ENCODE assay signal across 8 mouse cellular contexts in genomic region chr5:114379763-114380162, GRCm38 (mm10). TPM values are rescaled to one million over a fixed set of nuclear protein-coding genes. Genes with fewer than 3 reads are reported as not detected.
DNase-seq lines count a peak whose midpoint lies in the region; ATAC-seq and TF ChIP-seq lines count a peak whose summit lies in the region.

No protein-coding gene starts in this region.

- H3K79me2 ChIP-seq in C2C12 (ENCODE audit: control insufficient read depth, insufficient read depth): peaks cover 98% of the 10 kb centered on the region

- intact Hi-C loops in left cerebral cortex, postnatal 10 days (cut with DNase I): loop anchor here (1.0 kb wide), 1 partner anchor 64 kb away; no protein-coding TSS in a partner anchor

- peak; percentile 36 for DNase-seq in embryo, embryonic 10.5 days (ENCODE audit: low spot score)
- DNase-seq in embryo, embryonic 10 days (ENCODE audit: low spot score): no peak
- peak; percentile 24 for DNase-seq in forebrain, embryonic 10.5 days (ENCODE audit: extremely low spot score, low spot score)
- DNase-seq in left cerebral cortex, adult 11 months (ENCODE audit: low spot score): no peak
- DNase-seq in left cerebral cortex, postnatal 10 days (ENCODE audit: extremely low spot score in 1 of 2, low spot score in 2 of 2): no peak

- peaks cover 50% of the 10 kb centered on the region for H3K4me1 ChIP-seq in forebrain, embryonic 10.5 days
- H3K4me1 ChIP-seq in limb, embryonic 12.5 days (replicated peaks): peaks cover 41% of the 10 kb centered on the region
- peaks cover 25% of the 10 kb centered on the region for H3K4me1 ChIP-seq in neural tube, embryonic 14.5 days (ENCODE audit: control insufficient read depth, insufficient read depth, low read length)

- H3ac ChIP-seq in C2C12 (ENCODE audit: control insufficient read depth, insufficient read length, low read depth): peak overlapping the region; percentile 85

- peak; percentile 17; the same call in 1 of the 2 replicates for ATAC-seq in limb, embryonic 12.5 days (ENCODE audit: insufficient number of reproducible peaks, insufficient read depth, low FRiP score, low TSS enrichment, low read depth)
- ATAC-seq in neural tube, embryonic 14.5 days (ENCODE audit: low read depth): peak; percentile 26; the same call in 1 of the 2 replicates

- peaks cover 83% of the 10 kb centered on the region for H3K79me3 ChIP-seq in C2C12 (ENCODE audit: low read depth)

- peak overlapping the region; percentile 97 for H3K27ac ChIP-seq in forebrain, embryonic 10.5 days
- peak overlapping the region; percentile 85 for H3K27ac ChIP-seq in limb, embryonic 12.5 days
- peak overlapping the region; percentile 88 for H3K27ac ChIP-seq in neural tube, embryonic 14.5 days (ENCODE audit: low read depth, low read length)

- peak overlapping the region; percentile 92 for H3K9ac ChIP-seq in limb, embryonic 12.5 days (replicated peaks)
- peak overlapping the region; percentile 88 for H3K9ac ChIP-seq in neural tube, embryonic 14.5 days (replicated peaks; ENCODE audit: low read depth, low read length)

- peaks cover 29% of the 10 kb centered on the region for H3K36me3 ChIP-seq in C2C12 (ENCODE audit: control insufficient read depth, insufficient read depth)
- peaks cover 35% of the 10 kb centered on the region for H3K36me3 ChIP-seq in forebrain, embryonic 10.5 days (replicated peaks)
- peaks cover 31% of the 10 kb centered on the region for H3K36me3 ChIP-seq in limb, embryonic 12.5 days
- H3K36me3 ChIP-seq in neural tube, embryonic 14.5 days (ENCODE audit: control insufficient read depth, insufficient read depth, low read length): no peaks in the 10 kb centered on the region; the same call in 1 of the 2 replicates

- peak overlapping the region; percentile 86 for H3K4me3 ChIP-seq in C2C12 (ENCODE audit: insufficient read depth, poor library complexity, severe bottlenecking)
- H3K4me3 ChIP-seq in forebrain, embryonic 10.5 days: peak overlapping the region; percentile 99
- peak overlapping the region; percentile 82 for H3K4me3 ChIP-seq in limb, embryonic 12.5 days (replicated peaks)
- H3K4me3 ChIP-seq in neural tube, embryonic 14.5 days (ENCODE audit: low read depth, low read length): peak overlapping the region; percentile 92

- H3K4me2 ChIP-seq in limb, embryonic 12.5 days: peak overlapping the region; percentile 74
- peak overlapping the region; percentile 67 for H3K4me2 ChIP-seq in neural tube, embryonic 14.5 days (ENCODE audit: low read depth, low read length)

- H3K27me3 ChIP-seq in C2C12 (ENCODE audit: control insufficient read depth, insufficient read depth, insufficient read length): no peaks in the 10 kb centered on the region
- H3K27me3 ChIP-seq in forebrain, embryonic 10.5 days (ENCODE audit: poor library complexity, severe bottlenecking): no peaks in the 10 kb centered on the region
- H3K27me3 ChIP-seq in limb, embryonic 12.5 days: no peaks in the 10 kb centered on the region
- no peaks in the 10 kb centered on the region for H3K27me3 ChIP-seq in neural tube, embryonic 14.5 days (ENCODE audit: control insufficient read depth, insufficient read depth, low read length)

- WGBS in forebrain, embryonic 10.5 days: 2% methylated on average over 20 of the region's 20 CpGs
- WGBS in limb, embryonic 12.5 days: 2% methylated on average over 20 of the region's 20 CpGs
- WGBS in neural tube, embryonic 14.5 days: 1% methylated on average over 20 of the region's 20 CpGs

- no peaks in the 10 kb centered on the region for H3K9me3 ChIP-seq in forebrain, embryonic 10.5 days
- no peaks in the 10 kb centered on the region for H3K9me3 ChIP-seq in limb, embryonic 12.5 days
- no peaks in the 10 kb centered on the region for H3K9me3 ChIP-seq in neural tube, embryonic 14.5 days (ENCODE audit: control insufficient read depth, low read length)

- TF ChIP-seq CTCF in C2C12 (IDR thresholded peaks at IDR 0.05; ENCODE audit: control insufficient read depth, insufficient read depth, insufficient read length): no peak

TF ChIP-seq in C2C12, 6 proteins besides CTCF, POLR2A, EP300 and RAD21:
- TF ChIP-seq MYOD1 (IDR thresholded peaks at IDR 0.05; ENCODE audit: control insufficient read depth, insufficient read length, low read depth) (peak; percentile 26), MAX (IDR thresholded peaks at IDR 0.05) (no peak)

RNA-seq across cellular contexts. Expression of gene Kctd10, which starts 0.5 kb away (rescaled TPM):
- polyA plus RNA-seq in C2C12 (2012; fragmentation: generic; extraction: Trizol): 243 TPM
- polyA plus RNA-seq in forebrain, embryonic 10.5 days (2016; fragmentation: Nextera tagmentation; extraction: Ambion mirVana): 87.2 and 90.2 TPM in 2 replicates
- 84.0 and 86.7 TPM in 2 replicates for polyA plus RNA-seq in limb, embryonic 12.5 days (2016; fragmentation: Nextera tagmentation; extraction: Ambion mirVana)
- polyA plus RNA-seq in neural tube, embryonic 14.5 days (2014; fragmentation: Nextera tagmentation; extraction: Ambion mirVana): 42.4 and 65.1 TPM in 2 replicates
- total RNA-seq in left cerebral cortex, postnatal 10 days (2021): 10 to 100 TPM; 41.9 to 43.0 TPM

RNA-seq across cellular contexts. Expression of gene Ube3b, which starts 0.6 kb away (rescaled TPM):
- 42.1 TPM for polyA plus RNA-seq in C2C12 (2012; fragmentation: generic; extraction: Trizol)
- polyA plus RNA-seq in forebrain, embryonic 10.5 days (2016; fragmentation: Nextera tagmentation; extraction: Ambion mirVana): 49.4 and 51.3 TPM in 2 replicates
- 49.2 and 55.0 TPM in 2 replicates for polyA plus RNA-seq in limb, embryonic 12.5 days (2016; fragmentation: Nextera tagmentation; extraction: Ambion mirVana)
- 46.7 and 53.3 TPM in 2 replicates for polyA plus RNA-seq in neural tube, embryonic 14.5 days (2014; fragmentation: Nextera tagmentation; extraction: Ambion mirVana)
- 10 to 100 TPM; 71.8 to 79.6 TPM for total RNA-seq in left cerebral cortex, postnatal 10 days (2021)

Comparison
In these comparisons a context has a peak if more than half of its experiments do, and no peak if none do; other contexts are left out.
1. DNase-seq: peak in embryo, embryonic 10.5 days (single experiment) and forebrain, embryonic 10.5 days (single experiment); none in embryo, embryonic 10 days (single experiment), left cerebral cortex, adult 11 months (single experiment) and left cerebral cortex, postnatal 10 days (0 of 2).
2. Peak in every context shown above with its lines, with median percentiles within 50 percentile points of each other: H3K4me3 ChIP-seq and H3K27ac ChIP-seq.